Mouse (Mus musculus) T-cell, adult 2 months (primary cell): ENCODE measurements around the gene Nlrx1.
A peak's percentile ranks its signal among the peaks of the same experiment; 100 is the strongest.

ENCODE experiments used
- DNase-seq: peaks from one replicate; pipeline ENCODE4 v3.0.0; 2022; ENCODE audit warnings: low spot score

Gene Nlrx1

GRCm38 (mm10) chr9:44234479-44235427 is 33.6 kb downstream of the Nlrx1 start:
- DNase-seq: no peak

GRCm38 (mm10) chr9:44233802-44234478 is 34.5 kb downstream of the Nlrx1 start, which contains the start of gene Cbl:
Gene Cbl, minus strand, starts transcription at chr9:44234049.
- peak; percentile 98 for DNase-seq

GRCm38 (mm10) chr9:44233021-44233801 is 35.2 kb downstream of the Nlrx1 start:
- DNase-seq: no peak

GRCm38 (mm10) chr9:44231609-44232008 is 36.8 kb downstream of the Nlrx1 start:
- DNase-seq: no peak

- no peak for DNase-seq
Measured at GRCm38 (mm10) chr9:44225993-44226392, 42.4 kb downstream of the Nlrx1 start.

GRCm38 (mm10) chr9:44213538-44213937 is 54.9 kb downstream of the Nlrx1 start:
- DNase-seq: peak; percentile 20

- no peak for DNase-seq
Measured at GRCm38 (mm10) chr9:44212406-44212805, 56.0 kb downstream of the Nlrx1 start.

GRCm38 (mm10) chr9:44209416-44209815 is 59.0 kb downstream of the Nlrx1 start:
- no peak for DNase-seq

- DNase-seq: no peak
Measured at GRCm38 (mm10) chr9:44207840-44208239, 60.6 kb downstream of the Nlrx1 start.
